Mouse (Mus musculus): ENCODE data around the gene Rad51c. TPM values are rescaled to one million over a fixed set of nuclear protein-coding genes. Genes with fewer than 3 reads are reported as not detected.
"Not testable (repeated sequence)": the region's sequence is repeated elsewhere in the genome, so short reads cannot be mapped to it uniquely, and the experiment has no call there.

Rad51c gene
- total RNA-seq (2017) = 2.6 to 6.8 TPM (median 6.5 TPM) in 3 replicates

GRCm38 (mm10) chr11:87404876-87405275 lies at the start of gene Rad51c, which contains the start of gene Tex14:
Gene Rad51c, minus strand, starts transcription at chr11:87404954.
Gene Tex14, plus strand, starts transcription at chr11:87405065.
- no peak for ATAC-seq (replicated peaks; ENCODE audit: insufficient number of reproducible peaks, low FRiP score, low TSS enrichment, poor library complexity, severe bottlenecking)

DNA sequence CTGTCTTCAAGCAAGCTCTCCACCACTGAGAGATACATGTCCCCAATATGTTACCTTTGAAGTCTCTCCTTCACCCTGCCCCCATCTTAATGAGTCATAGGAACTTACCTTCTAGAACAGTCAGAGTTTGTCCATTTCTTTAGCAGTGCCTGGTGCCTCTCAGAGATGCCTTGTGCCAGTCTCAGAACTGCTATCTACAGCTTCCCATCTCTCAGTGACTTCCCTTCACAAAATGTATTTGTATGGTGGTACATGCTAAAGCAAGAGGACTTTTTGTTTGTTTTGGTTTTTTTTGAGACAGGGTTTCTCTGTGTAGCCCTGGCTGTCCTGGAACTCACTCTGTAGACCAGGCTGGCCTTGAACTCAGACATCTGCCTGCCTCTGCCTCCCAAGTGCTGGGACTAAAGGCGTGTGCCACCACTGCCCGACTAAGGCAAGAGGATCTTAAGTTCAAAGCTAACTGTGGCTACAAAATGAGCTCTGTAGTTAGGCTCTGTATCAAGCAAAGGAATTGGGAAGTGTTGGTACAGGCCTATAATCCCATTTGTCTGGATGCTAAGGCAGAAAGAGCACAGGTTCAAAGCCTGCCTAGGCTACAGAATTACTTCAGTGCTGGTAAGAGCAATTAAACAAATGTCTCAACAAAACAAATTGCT lies 49.4 kb upstream of the Rad51c start:
- ATAC-seq (replicated peaks; ENCODE audit: insufficient number of reproducible peaks, low FRiP score, low TSS enrichment, poor library complexity, severe bottlenecking) = no peak

- no peak for ATAC-seq (replicated peaks; ENCODE audit: insufficient number of reproducible peaks, low FRiP score, low TSS enrichment, poor library complexity, severe bottlenecking)
Observed at GRCm38 (mm10) chr11:87453216-87454034, 48.7 kb upstream of the Rad51c start.

DNA sequence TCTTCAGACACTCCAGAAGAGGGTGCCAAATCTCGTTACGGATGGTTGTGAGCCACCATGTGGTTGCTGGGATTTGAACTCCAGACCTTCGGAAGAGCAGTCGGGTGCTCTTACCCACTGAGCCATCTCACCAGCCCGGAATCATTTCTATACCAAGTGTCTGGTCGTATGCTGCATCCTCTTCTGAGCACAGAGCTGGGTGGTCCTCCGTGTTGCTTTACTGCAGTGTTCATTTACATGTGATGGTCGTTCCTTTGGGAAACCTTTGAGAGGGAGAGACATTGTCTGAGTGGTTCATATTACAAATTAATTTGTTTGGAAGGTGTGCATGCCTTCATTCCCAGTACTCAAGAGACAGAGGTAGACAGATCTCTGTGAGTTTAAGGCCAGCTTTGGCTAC lies 48.0 kb upstream of the Rad51c start:
- not testable (repeated sequence) for ATAC-seq (replicated peaks; ENCODE audit: insufficient number of reproducible peaks, low FRiP score, low TSS enrichment, poor library complexity, severe bottlenecking)

DNA sequence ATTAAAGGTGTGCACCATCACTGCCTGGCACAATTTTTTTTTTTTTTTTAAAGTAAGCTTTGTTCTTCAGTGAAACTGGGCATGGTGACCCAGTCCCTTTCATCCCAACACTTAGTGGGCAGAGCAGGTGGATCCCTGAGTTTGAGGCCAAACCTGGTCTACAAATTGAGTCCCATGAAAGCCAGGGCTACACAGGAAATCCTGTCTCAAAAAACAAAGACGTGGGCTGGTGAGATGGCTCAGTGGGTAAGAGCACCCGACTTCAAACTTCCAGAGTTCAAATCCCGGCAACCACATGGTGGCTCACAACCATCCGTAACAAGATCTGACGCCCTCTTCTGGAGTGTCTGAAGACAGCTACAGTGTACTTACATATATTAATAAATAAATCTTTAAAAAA lies 45.1 kb upstream of the Rad51c start:
- ATAC-seq (replicated peaks; ENCODE audit: insufficient number of reproducible peaks, low FRiP score, low TSS enrichment, poor library complexity, severe bottlenecking) = not testable (repeated sequence)

DNA sequence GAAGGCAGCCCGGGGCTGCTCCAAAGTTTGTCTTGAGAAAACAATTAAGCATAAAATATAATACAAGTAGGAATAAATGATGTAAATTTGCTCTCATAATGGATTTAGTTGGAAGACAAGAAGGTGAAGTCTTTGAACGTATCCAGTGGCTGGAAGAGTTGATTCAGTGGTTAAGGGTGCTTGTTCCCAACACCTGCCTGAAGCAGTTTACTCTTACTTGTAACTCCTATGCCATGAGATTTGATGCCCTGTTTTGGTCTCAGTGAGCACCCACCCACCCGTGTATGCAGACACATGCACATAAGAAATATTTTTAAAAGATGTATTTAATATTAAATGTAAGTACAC lies 44.4 kb upstream of the Rad51c start:
- no peak for ATAC-seq (replicated peaks; ENCODE audit: insufficient number of reproducible peaks, low FRiP score, low TSS enrichment, poor library complexity, severe bottlenecking)

DNA sequence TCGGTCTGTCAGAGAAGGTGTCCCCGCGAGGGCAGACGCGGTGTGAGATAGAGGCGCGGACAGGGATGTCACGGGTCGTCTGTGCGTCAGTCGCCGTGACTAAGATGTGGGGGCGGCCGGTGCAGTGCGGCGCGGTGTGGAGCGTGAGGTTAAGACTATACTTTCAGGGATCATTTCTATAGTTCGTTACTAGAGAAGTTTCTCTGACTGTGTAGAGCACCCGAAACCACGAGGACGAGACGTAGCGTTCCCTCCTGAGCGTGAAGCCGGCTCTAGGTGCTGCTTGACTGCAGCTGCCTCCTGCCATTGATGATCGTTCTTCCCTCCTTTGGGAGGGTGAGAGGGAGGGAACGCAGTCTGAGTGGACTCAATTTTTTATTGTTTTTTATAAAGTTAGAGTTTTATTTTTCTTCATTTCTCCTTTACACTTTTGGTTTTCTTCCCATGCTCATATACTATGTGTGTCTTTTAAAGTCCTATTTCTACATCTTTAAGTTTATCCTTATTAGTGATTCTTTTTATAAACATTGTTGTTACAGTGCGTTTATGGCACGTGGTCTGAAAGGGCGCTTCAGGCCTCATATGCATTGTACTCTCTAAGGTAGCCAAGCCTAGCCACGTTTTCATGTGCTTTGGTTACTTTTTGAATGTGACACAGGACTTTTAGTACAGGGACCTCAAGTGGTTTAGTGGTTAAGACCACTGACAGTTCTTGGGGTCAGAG lies 43.9 kb upstream of the Rad51c start:
- peak; percentile 53; the same call in 1 of the 2 replicates for ATAC-seq (replicated peaks; ENCODE audit: insufficient number of reproducible peaks, low FRiP score, low TSS enrichment, poor library complexity, severe bottlenecking)

DNA sequence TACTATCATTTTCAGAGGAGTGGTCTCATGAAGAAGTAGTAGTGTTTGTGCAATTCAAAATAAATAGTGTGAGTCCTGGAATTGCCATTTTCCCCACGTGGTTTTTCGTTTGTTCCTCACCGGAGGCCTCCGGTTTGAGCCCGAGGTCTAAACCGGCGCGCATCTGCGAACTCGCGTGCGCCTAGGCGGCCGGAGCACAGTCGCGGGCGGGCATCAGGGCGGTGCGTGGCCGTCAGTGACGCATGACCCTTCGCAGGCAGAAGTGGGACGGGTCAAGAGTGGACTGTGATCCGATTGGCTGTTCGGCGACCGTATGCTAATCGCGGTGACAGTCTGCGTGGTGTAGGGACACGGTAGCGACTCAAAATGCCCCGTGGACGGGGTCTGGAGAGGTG lies 43.3 kb upstream of the Rad51c start:
- ATAC-seq (replicated peaks; ENCODE audit: insufficient number of reproducible peaks, low FRiP score, low TSS enrichment, poor library complexity, severe bottlenecking) = peak; percentile 98

DNA sequence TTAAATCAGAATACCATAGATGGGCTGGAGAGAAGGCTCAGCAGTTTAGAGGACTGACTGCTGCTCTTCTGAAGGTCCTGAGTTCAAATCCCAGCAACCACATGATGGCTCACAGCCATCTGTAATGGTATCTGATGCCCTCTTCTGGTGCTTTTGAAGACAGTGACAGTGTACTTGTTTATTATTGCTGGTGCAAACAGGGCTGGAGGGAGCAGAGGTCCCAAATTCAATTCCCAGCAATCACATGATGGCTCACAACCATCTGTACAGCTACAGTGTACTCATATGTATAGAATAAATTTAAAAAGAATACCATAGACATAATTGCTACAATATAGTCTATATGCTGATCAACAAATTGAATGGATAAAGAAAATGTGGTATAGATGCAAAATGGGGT lies 42.7 kb upstream of the Rad51c start:
- no peak for ATAC-seq (replicated peaks; ENCODE audit: insufficient number of reproducible peaks, low FRiP score, low TSS enrichment, poor library complexity, severe bottlenecking)

GRCm38 (mm10) chr11:87446159-87446558 lies 41.4 kb upstream of the Rad51c start:
- ATAC-seq (replicated peaks; ENCODE audit: insufficient number of reproducible peaks, low FRiP score, low TSS enrichment, poor library complexity, severe bottlenecking) = no peak

DNA sequence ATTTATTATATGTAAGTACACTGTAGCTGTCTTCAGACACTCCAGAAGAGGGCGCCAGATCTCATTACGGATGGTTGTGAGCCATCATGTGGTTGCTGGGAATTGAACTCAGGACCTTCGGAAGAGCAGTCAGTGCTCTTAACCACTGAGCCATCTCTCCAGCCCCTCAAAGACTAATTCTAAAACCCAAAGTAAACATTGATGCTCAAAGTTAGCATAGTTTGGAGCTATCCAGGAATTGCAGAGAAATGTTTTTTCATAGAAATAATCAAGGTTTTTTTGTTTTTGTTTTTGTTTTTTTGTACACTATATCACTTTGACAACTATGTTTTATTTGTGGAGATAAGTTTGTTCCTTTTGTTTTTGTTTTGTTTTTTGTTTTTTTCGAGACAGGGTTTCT lies 40.8 kb upstream of the Rad51c start:
- not testable (repeated sequence) for ATAC-seq (replicated peaks; ENCODE audit: insufficient number of reproducible peaks, low FRiP score, low TSS enrichment, poor library complexity, severe bottlenecking)

- ATAC-seq (replicated peaks; ENCODE audit: insufficient number of reproducible peaks, low FRiP score, low TSS enrichment, poor library complexity, severe bottlenecking) = no peak
Observed at GRCm38 (mm10) chr11:87444735-87445428, 40.1 kb upstream of the Rad51c start.

DNA sequence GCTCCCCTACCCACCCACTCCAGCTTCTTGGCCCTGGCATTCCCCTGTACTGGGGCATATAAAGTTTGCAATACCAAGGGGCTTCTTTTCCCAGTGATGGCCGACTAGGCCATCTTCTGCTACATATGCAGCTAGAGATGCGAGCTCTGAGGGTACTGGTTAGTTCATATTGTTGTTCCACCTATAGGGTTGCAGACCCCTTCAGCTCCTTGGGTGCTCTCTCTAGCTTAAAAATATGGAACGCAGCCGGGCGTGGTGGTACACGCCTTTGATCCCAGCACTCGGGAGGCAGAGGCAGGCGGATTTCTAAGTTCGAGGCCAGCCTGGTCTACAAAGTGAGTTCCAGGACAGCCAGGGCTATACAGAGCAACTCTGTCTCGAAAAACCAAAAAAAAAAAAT lies 39.3 kb upstream of the Rad51c start:
- not testable (repeated sequence) for ATAC-seq (replicated peaks; ENCODE audit: insufficient number of reproducible peaks, low FRiP score, low TSS enrichment, poor library complexity, severe bottlenecking)

GRCm38 (mm10) chr11:87443373-87443883 lies 38.7 kb upstream of the Rad51c start:
- peak; percentile 37 for ATAC-seq (replicated peaks; ENCODE audit: insufficient number of reproducible peaks, low FRiP score, low TSS enrichment, poor library complexity, severe bottlenecking)

- ATAC-seq (replicated peaks; ENCODE audit: insufficient number of reproducible peaks, low FRiP score, low TSS enrichment, poor library complexity, severe bottlenecking) = peak; percentile 99
Observed at GRCm38 (mm10) chr11:87442643-87443372, 38.1 kb upstream of the Rad51c start.

- no peak for ATAC-seq (replicated peaks; ENCODE audit: insufficient number of reproducible peaks, low FRiP score, low TSS enrichment, poor library complexity, severe bottlenecking)
Observed at GRCm38 (mm10) chr11:87439796-87440420, 35.2 kb upstream of the Rad51c start.

- ATAC-seq (replicated peaks; ENCODE audit: insufficient number of reproducible peaks, low FRiP score, low TSS enrichment, poor library complexity, severe bottlenecking) = no peak
Observed at GRCm38 (mm10) chr11:87436326-87437232, 31.8 kb upstream of the Rad51c start.
